Mouse (Mus musculus): ENCODE results near the gene Gna13. TPM values are rescaled to one million over a fixed set of nuclear protein-coding genes. Genes with fewer than 3 reads are reported as not detected.

Gene Gna13
- total RNA-seq, 2 experiments from 2014 or later, result 64.8 to 74.8 TPM

Other genes starting within 250 kb of the Gna13 start
- gene E030025P04Rik, start 218.5 kb upstream of the Gna13 start, total RNA-seq (2021), result not detected
- gene Rgs9, start 64.7 kb upstream of the Gna13 start, total RNA-seq (2021), result 1 to 10 TPM; 4.6 to 5.1 TPM
- not detected for gene 9930022D16Rik, start 51.1 kb downstream of the Gna13 start, total RNA-seq (2021)
- gene Amz2, start 63.1 kb downstream of the Gna13 start, total RNA-seq (2021), result 10 to 100 TPM; 39.7 to 40.8 TPM
- gene Arsg, start 110.5 kb downstream of the Gna13 start, total RNA-seq (2021), result 1 to 10 TPM; 5.6 to 6.3 TPM
- gene Slc16a6, start 110.8 kb downstream of the Gna13 start, total RNA-seq (2021), result under 1 TPM; 0.63 to 0.90 TPM
- 10 to 100 TPM; 18.1 to 28.9 TPM for gene Wipi1, start 249.1 kb downstream of the Gna13 start, total RNA-seq (2021)